Mouse (Mus musculus) left cerebral cortex, adult 9 months (tissue): ENCODE measurements around the gene Nav1.

Experiments
- DNase-seq, 2 experiments: peaks; one replicate each; pipeline ENCODE4 v3.0.0; 2022; ENCODE audit warnings: low spot score in 2 of 2

Gene Nav1

GRCm38 (mm10) chr1:135607019-135607418, at the start of gene Nav1:
Nav1 (minus strand) TSS chr1:135607295.
- no peak for DNase-seq

GRCm38 (mm10) chr1:135653909-135654308, 46.8 kb upstream of the Nav1 start:
- DNase-seq, result no peak

GRCm38 (mm10) chr1:135645459-135646195, 38.5 kb upstream of the Nav1 start:
- DNase-seq, result no peak

- DNase-seq, result no peak
Measured at GRCm38 (mm10) chr1:135644110-135644509, 37.0 kb upstream of the Nav1 start.

- no peak for DNase-seq
Measured at GRCm38 (mm10) chr1:135643691-135644090, 36.6 kb upstream of the Nav1 start.

- no peak for DNase-seq
Measured at GRCm38 (mm10) chr1:135639853-135640252, 32.8 kb upstream of the Nav1 start.

- no peak for DNase-seq
Measured at GRCm38 (mm10) chr1:135639093-135639492, 32.0 kb upstream of the Nav1 start.

- DNase-seq, result no peak
Measured at GRCm38 (mm10) chr1:135637574-135638008, 30.5 kb upstream of the Nav1 start.

GRCm38 (mm10) chr1:135636111-135636511, 29.0 kb upstream of the Nav1 start:
- DNase-seq, result no peak

GRCm38 (mm10) chr1:135635323-135636064, 28.4 kb upstream of the Nav1 start:
- DNase-seq, result no peak

- DNase-seq, result no peak
Measured at GRCm38 (mm10) chr1:135634791-135635190, 27.7 kb upstream of the Nav1 start.

- no peak for DNase-seq
Measured at GRCm38 (mm10) chr1:135633884-135634283, 26.8 kb upstream of the Nav1 start.

- DNase-seq, result no peak
Measured at GRCm38 (mm10) chr1:135633478-135633877, 26.4 kb upstream of the Nav1 start.

GRCm38 (mm10) chr1:135632199-135632598, 25.1 kb upstream of the Nav1 start:
- no peak for DNase-seq

GRCm38 (mm10) chr1:135631515-135631914, 24.4 kb upstream of the Nav1 start:
- peak in 1 of 2 experiments; percentile 52 for DNase-seq

GRCm38 (mm10) chr1:135629846-135630245, 22.8 kb upstream of the Nav1 start:
- DNase-seq, result no peak

GRCm38 (mm10) chr1:135626218-135626617, 19.1 kb upstream of the Nav1 start:
- peak; percentile 45 to 56 for DNase-seq

- DNase-seq, result no peak
Measured at GRCm38 (mm10) chr1:135625741-135626140, 18.6 kb upstream of the Nav1 start.

GRCm38 (mm10) chr1:135624646-135625045, 17.6 kb upstream of the Nav1 start:
- DNase-seq, result no peak

- DNase-seq, result no peak
Measured at GRCm38 (mm10) chr1:135623136-135623535, 16.0 kb upstream of the Nav1 start.

- no peak for DNase-seq
Measured at GRCm38 (mm10) chr1:135621307-135621706, 14.2 kb upstream of the Nav1 start.

- DNase-seq, result no peak
Measured at GRCm38 (mm10) chr1:135619932-135620391, 12.9 kb upstream of the Nav1 start.

- DNase-seq, result no peak
Measured at GRCm38 (mm10) chr1:135619130-135619529, 12.0 kb upstream of the Nav1 start.
